Mouse (Mus musculus): Measurements from ENCODE around the gene Enkd1.

DNA sequence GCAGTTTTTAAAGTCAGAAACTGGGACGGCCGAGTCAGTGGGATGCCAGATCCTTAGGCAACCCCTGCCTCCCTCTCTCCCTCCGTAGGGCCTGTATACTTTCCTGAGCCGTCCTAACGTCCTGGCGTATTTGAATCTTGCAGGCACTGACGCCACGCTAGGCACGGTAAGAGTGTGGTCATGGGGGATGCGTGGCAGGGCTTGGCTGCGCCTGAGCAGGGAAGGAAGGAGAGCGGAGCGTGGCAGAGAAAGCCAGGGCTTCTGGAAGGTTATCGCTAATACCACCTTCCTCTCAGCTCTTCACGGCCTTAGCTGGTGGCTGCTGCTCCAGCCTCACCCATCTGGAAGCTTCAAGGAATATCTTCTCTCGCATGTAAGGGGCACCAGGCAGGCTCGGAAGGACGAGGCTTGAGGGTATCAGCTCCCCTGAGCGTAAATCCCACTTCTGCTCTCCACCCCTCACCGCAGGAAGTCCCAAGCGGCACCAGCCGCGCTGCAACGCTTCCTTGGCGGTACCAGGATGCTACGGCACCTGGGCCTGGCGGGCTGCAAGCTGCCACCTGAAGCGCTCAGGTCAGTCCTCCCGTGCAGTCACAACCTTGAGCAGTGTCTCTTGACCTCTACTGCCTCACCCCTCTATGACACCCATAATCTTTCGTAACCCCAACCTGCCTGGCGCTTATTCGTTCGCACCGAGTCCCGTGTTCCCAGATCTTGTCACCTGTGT, 18.6 kb downstream of the Enkd1 start:
- TF ChIP-seq CTCF (IDR thresholded peaks at IDR 0.05; ENCODE audit: control insufficient read depth, insufficient read depth, insufficient read length) (no peak), MAX (IDR thresholded peaks at IDR 0.05) (no peak), FOSL1 (IDR thresholded peaks at IDR 0.05; ENCODE audit: insufficient read depth, low read length, poor library complexity, severe bottlenecking) (no peak), USF1 (IDR thresholded peaks at IDR 0.05; ENCODE audit: low read depth) (no peak), CEBPB (IDR thresholded peaks at IDR 0.05; ENCODE audit: low read depth) (no peak)

All from C2C12 (cell line).